Mouse (Mus musculus) forebrain, embryonic 10.5 days (tissue): Measurements from ENCODE around the gene Sh3kbp1. TPM values are rescaled to one million over a fixed set of nuclear protein-coding genes. Genes with fewer than 3 reads are reported as not detected.

Experiments used
- DNase-seq: peaks from one replicate; pipeline ENCODE4 v3.0.0-alpha.2; 2017; ENCODE audit warnings: low spot score; ENCODE audit errors: extremely low spot score
- H3K27ac ChIP-seq: fragments of 300-500 bp; sonication (generic); 2 replicates; pipeline ENCODE4 v1.5.1; 2016; ENCODE audit warnings: mild to moderate bottlenecking
- H3K27me3 ChIP-seq: fragments of 300-500 bp; sonication (generic); 2 replicates; pipeline ENCODE4 v1.6.1; 2016; ENCODE audit warnings: mild to moderate bottlenecking; ENCODE audit not compliant: poor library complexity, severe bottlenecking
- H3K36me3 ChIP-seq: fragments of 300-500 bp; sonication (generic); replicated peaks from 2 replicates; pipeline ENCODE4 v1.6.1; 2016; ENCODE audit warnings: mild to moderate bottlenecking, moderate library complexity
- H3K4me1 ChIP-seq: fragments of 300-500 bp; sonication (generic); 2 replicates; pipeline ENCODE4 v1.6.1; 2016
- H3K4me3 ChIP-seq: fragments of 300-500 bp; sonication (generic); 2 replicates; pipeline ENCODE4 v1.5.1; 2016; ENCODE audit warnings: mild to moderate bottlenecking, moderate library complexity
- H3K9me3 ChIP-seq: fragments of 300-500 bp; sonication (generic); 2 replicates; pipeline ENCODE4 v1.6.1; 2016; ENCODE audit warnings: mild to moderate bottlenecking, moderate library complexity
- WGBS: fragments of 180-500 bp; shearing (Covaris S2); methylation state at CpG from one replicate; pipeline ENCODE4 v1.1.7; 2016; 5-methylcytosine and 5-hydroxymethylcytosine counted together
- polyA plus RNA-seq: library from polyadenylated mRNA; unstranded; fragments of >200 nt; fragmentation: Nextera tagmentation; extraction: Ambion mirVana; gene quantifications from 2 replicates; pipeline ENCODE4 v1.2.1, GENCODE M21; 2016

Gene Sh3kbp1
- polyA plus RNA-seq, 1 experiment from 2014 or later, result 16.5 TPM

GRCm38 (mm10) chrX:159769005-159769404 is 141.9 kb downstream of the Sh3kbp1 start:
- 44% methylated on average over 2 of the region's 2 CpGs for WGBS
- Histone ChIP-seq H3K36me3 (no peaks in the 10 kb centered on the region), H3K9me3 (no peaks in the 10 kb centered on the region), H3K27me3 (peaks cover 98% of the 10 kb centered on the region), H3K4me1 (peaks cover 13% of the 10 kb centered on the region), H3K4me3 (no peak overlapping the region), H3K27ac (no peak overlapping the region)
- no peak for DNase-seq

DNA sequence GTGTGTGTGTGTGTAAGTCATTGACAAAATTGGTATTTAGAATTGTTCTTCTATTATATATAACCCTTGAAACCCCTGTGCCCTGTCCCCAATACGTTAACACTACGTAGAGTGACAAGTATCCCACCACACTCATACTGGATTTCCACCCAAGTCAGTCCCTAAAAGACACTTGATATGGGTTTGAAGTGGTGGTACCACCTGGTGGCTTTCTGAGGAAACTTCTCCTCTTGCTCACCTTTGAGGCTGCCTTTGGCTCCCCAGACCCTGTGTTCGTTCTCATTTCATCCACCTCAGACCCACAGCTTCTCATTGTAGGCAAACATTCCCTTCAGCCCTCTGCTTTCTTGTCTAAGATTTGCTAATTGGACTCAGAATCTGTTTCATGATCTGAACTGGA is 142.7 kb downstream of the Sh3kbp1 start:
- Histone ChIP-seq H3K4me1 (peaks cover 13% of the 10 kb centered on the region), H3K9me3 (no peaks in the 10 kb centered on the region), H3K4me3 (no peak overlapping the region), H3K27me3 (peaks cover 98% of the 10 kb centered on the region), H3K36me3 (no peaks in the 10 kb centered on the region), H3K27ac (no peak overlapping the region)
- WGBS, result 86% methylated on average over 3 of the region's 3 CpGs
- no peak for DNase-seq

GRCm38 (mm10) chrX:159772137-159772536 is 145.1 kb downstream of the Sh3kbp1 start:
- no peaks in the 10 kb centered on the region for H3K9me3 ChIP-seq
- no peak overlapping the region for H3K4me3 ChIP-seq
- no peaks in the 10 kb centered on the region for H3K36me3 ChIP-seq
- peaks cover 88% of the 10 kb centered on the region for H3K27me3 ChIP-seq
- H3K4me1 ChIP-seq, result peaks cover 6% of the 10 kb centered on the region; the same call in 1 of the 2 replicates
- no peak for DNase-seq
- 60% methylated on average over 4 of the region's 4 CpGs for WGBS
- H3K27ac ChIP-seq, result no peak overlapping the region

DNA sequence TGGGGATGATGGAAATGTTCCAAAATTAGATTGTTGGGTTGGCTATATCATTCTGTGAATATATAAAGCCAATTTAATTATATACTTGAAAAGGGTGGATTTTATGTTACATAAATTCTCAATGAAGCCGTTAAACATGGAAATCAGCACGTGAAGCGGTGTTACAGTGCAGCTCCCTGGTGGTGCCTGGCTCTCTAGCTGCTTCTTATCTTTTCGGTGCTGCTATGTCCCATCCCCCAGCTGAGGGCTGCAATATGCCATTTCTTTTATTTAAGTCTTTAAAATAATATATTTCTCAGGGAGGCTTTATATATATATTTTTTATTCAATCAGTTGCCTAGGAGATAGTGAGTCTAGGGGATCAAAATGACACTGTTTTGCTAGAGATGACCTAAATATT is 148.0 kb downstream of the Sh3kbp1 start:
- 88% methylated on average over 4 of the region's 4 CpGs for WGBS
- H3K27me3 ChIP-seq, result peaks cover 87% of the 10 kb centered on the region
- H3K36me3 ChIP-seq, result no peaks in the 10 kb centered on the region
- no peak overlapping the region for H3K4me3 ChIP-seq
- H3K27ac ChIP-seq, result no peak overlapping the region
- H3K4me1 ChIP-seq, result no peaks in the 10 kb centered on the region
- no peak for DNase-seq
- no peaks in the 10 kb centered on the region for H3K9me3 ChIP-seq

DNA sequence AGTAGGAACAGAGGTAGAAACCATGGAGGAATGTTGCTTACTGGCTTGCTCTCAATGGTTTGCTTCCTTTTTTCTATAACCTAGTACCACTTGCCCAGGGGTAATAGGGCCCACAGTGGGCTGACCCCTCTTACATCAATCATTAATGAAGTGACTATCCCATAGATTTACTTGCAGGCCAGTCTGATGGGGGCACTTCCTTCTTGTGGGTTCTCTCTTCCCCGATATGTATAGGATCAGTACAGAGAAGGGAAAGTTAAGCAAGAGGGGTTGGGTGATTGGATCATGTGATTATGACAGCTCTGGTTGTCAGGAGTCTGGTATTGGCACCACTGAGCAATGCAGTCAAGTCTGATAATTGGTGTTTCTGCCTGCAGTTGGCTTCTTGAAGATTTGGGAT is 151.7 kb downstream of the Sh3kbp1 start:
- Histone ChIP-seq H3K27me3 (peaks cover 77% of the 10 kb centered on the region), H3K27ac (no peak overlapping the region), H3K4me1 (no peaks in the 10 kb centered on the region), H3K9me3 (no peaks in the 10 kb centered on the region), H3K36me3 (no peaks in the 10 kb centered on the region), H3K4me3 (no peak overlapping the region)
- DNase-seq, result no peak
- WGBS, result 93% methylated on average over 1 of the region's 1 CpGs

DNA sequence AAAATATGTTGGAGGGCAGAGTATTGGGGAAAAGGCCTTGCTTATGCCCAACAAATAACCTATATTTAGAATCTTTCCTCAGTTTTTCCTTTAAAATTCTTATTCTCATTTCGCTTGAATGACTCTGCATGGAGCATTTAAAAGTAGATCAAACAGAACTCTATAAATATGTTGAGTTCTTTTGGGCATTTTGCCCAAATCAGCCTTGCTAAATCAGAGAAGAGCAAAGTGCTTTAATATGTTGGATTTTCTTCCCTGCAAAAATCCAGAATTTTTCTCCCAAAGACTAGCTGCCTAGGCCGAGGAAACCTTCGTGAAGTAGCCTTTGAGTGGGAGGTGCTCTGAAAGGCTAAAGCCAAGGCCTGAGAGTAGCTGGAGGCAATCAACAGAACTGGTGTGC is 163.4 kb downstream of the Sh3kbp1 start:
- Histone ChIP-seq H3K27me3 (peaks cover 92% of the 10 kb centered on the region), H3K9me3 (no peaks in the 10 kb centered on the region), H3K27ac (no peak overlapping the region), H3K36me3 (no peaks in the 10 kb centered on the region), H3K4me1 (no peaks in the 10 kb centered on the region), H3K4me3 (no peak overlapping the region)
- no peak for DNase-seq
- WGBS, result 75% methylated on average over 3 of the region's 3 CpGs

DNA sequence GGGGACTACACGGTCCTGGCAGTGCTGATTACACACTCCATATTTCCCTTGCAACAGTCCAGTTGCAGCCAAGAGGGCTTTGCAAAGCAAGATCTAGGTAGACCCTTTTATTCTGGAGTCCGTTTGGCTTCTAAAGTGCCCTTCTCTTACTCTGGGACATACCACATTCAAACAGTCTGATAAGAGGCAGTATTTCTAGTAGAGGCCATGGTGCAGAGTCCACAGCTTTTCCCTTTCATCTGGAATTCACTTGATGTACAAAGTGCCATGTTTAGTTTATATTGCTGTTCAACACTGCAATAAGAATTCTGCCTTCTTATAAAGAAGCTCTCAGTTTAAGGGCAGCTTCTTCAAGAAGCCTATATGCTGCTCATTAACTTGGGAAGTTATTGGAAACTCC is 168.5 kb downstream of the Sh3kbp1 start:
- WGBS, result 76% methylated on average over 2 of the region's 2 CpGs
- Histone ChIP-seq H3K36me3 (no peaks in the 10 kb centered on the region), H3K4me3 (no peak overlapping the region), H3K4me1 (no peaks in the 10 kb centered on the region), H3K27ac (no peak overlapping the region), H3K9me3 (no peaks in the 10 kb centered on the region), H3K27me3 (peaks cover 97% of the 10 kb centered on the region)
- no peak for DNase-seq

- WGBS, result 70% methylated on average over 1 of the region's 1 CpGs
- Histone ChIP-seq H3K9me3 (no peaks in the 10 kb centered on the region), H3K4me1 (no peaks in the 10 kb centered on the region), H3K27me3 (peaks cover 87% of the 10 kb centered on the region), H3K36me3 (no peaks in the 10 kb centered on the region), H3K4me3 (no peak overlapping the region), H3K27ac (no peak overlapping the region)
- no peak for DNase-seq
Measured at GRCm38 (mm10) chrX:159804371-159804770, 177.3 kb downstream of the Sh3kbp1 start.

- Histone ChIP-seq H3K9me3 (no peaks in the 10 kb centered on the region), H3K27ac (no peak overlapping the region), H3K27me3 (peaks cover 86% of the 10 kb centered on the region), H3K36me3 (no peaks in the 10 kb centered on the region), H3K4me1 (no peaks in the 10 kb centered on the region), H3K4me3 (no peak overlapping the region)
- 89% methylated on average over 6 of the region's 6 CpGs for WGBS
- DNase-seq, result no peak
Measured at GRCm38 (mm10) chrX:159809510-159809909, 182.4 kb downstream of the Sh3kbp1 start.

DNA sequence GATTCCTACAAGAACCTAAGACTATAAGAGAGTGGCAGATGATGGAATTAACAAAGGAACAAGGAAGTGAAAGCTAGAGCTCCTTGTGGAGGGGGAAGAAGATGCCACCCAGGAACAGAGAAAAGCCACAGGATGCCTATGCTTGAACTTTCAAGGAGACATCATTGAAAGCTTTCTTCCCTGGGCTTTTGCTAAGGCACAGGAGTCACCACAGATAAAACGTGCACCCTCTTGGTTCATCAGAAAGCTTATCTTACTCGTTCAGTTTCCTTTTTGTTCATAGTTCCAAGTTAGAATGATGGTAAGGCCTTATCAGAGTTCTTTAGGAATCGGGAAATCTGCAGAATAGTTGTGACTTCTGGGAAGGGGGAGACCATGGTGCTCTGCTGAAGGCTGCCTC is 183.4 kb downstream of the Sh3kbp1 start:
- WGBS, result 86% methylated on average over 3 of the region's 3 CpGs
- DNase-seq, result no peak
- Histone ChIP-seq H3K27me3 (peaks cover 86% of the 10 kb centered on the region), H3K9me3 (no peaks in the 10 kb centered on the region), H3K4me3 (no peak overlapping the region), H3K4me1 (no peaks in the 10 kb centered on the region), H3K36me3 (no peaks in the 10 kb centered on the region), H3K27ac (no peak overlapping the region)

GRCm38 (mm10) chrX:159817508-159817907 is 190.4 kb downstream of the Sh3kbp1 start:
- no peaks in the 10 kb centered on the region for H3K9me3 ChIP-seq
- no peaks in the 10 kb centered on the region for H3K4me1 ChIP-seq
- DNase-seq, result no peak
- no peak overlapping the region for H3K27ac ChIP-seq
- H3K36me3 ChIP-seq, result no peaks in the 10 kb centered on the region
- H3K27me3 ChIP-seq, result peaks cover 96% of the 10 kb centered on the region
- 90% methylated on average over 2 of the region's 2 CpGs for WGBS
- no peak overlapping the region for H3K4me3 ChIP-seq

DNA sequence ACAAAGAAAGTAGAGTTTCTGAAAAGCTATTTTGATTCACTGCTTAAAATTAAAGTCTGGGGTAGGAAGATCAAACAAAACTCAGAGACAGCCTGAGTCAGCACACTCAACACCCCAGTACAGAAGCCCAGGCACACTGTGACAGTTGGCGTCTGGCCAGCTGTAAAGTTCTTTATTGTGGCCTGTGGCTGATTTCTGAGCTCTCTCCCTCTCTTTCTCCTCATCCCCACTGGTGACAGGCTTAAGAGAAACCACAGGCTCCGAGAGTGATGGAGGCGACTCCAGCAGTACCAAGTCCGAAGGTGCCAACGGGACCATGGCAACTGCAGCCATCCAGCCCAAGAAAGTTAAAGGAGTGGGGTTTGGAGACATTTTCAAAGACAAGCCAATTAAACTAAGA is 201.1 kb downstream of the Sh3kbp1 start:
- H3K27me3 ChIP-seq, result peaks cover 96% of the 10 kb centered on the region
- no peaks in the 10 kb centered on the region for H3K4me1 ChIP-seq
- DNase-seq, result no peak
- H3K36me3 ChIP-seq, result no peaks in the 10 kb centered on the region
- no peaks in the 10 kb centered on the region for H3K9me3 ChIP-seq
- no peak overlapping the region for H3K27ac ChIP-seq
- H3K4me3 ChIP-seq, result no peak overlapping the region
- WGBS, result 80% methylated on average over 5 of the region's 5 CpGs

DNA sequence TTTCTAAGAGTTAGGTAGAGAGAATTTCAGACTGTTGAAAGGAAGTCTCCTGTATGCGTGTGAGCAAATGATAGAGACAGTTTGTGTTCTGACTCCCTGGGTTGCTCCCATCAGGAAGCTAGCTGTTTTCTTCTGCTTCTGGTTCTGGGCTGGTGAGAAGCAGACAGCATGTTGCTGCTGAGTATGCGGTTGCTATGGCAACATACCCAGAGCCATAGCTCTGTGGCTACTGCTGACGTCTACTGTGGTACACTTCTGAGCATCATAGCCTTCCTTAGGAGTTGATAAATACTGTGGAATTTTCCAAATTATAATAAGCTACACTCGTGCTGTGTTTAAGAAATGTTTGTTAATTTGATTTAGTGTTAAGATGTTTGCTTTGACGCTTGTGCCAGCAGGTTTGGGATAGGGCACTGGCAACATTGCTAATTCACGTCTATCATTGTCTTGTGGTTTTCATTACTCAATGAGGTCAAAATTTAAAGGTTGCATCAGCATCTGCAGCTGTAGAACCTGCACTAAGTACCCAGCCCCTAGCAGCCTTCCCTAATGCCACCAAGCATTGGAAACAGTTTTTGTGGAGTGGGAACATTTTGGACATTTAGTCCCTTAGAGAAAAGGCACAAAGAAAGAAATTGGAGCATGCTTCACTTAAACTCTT is 202.2 kb downstream of the Sh3kbp1 start:
- Histone ChIP-seq H3K36me3 (no peaks in the 10 kb centered on the region), H3K27me3 (peaks cover 89% of the 10 kb centered on the region), H3K4me3 (no peak overlapping the region), H3K4me1 (no peaks in the 10 kb centered on the region), H3K27ac (no peak overlapping the region), H3K9me3 (no peaks in the 10 kb centered on the region)
- 65% methylated on average over 6 of the region's 6 CpGs for WGBS
- no peak for DNase-seq

GRCm38 (mm10) chrX:159831176-159831575 is 204.1 kb downstream of the Sh3kbp1 start:
- DNase-seq, result no peak
- peaks cover 91% of the 10 kb centered on the region for H3K27me3 ChIP-seq
- H3K36me3 ChIP-seq, result no peaks in the 10 kb centered on the region
- no peak overlapping the region for H3K27ac ChIP-seq
- no peaks in the 10 kb centered on the region for H3K9me3 ChIP-seq
- 81% methylated on average over 2 of the region's 2 CpGs for WGBS
- no peaks in the 10 kb centered on the region for H3K4me1 ChIP-seq
- H3K4me3 ChIP-seq, result no peak overlapping the region
